In the genomic region with DNA sequence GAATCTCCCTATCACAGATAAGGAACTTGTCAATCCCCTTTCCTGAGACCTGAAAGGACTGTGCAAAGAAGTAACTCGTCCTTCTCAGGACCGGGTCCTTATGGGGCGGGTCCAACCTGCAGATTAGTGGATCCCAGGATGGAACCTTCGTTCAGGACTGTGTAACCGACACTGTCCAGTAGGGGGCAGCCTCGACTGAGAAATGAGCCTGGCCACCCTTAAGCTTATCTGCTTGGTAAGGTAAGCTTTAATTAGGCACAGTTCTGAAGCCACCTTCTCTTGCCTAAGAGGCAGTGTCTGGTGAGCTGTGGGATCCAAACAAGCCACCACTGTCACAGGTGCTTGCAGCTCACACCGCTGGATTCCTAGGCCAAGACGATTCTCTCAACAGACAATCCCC, we compare ENCODE assay signal across 8 mouse cellular contexts. TPM values are rescaled to one million over a fixed set of nuclear protein-coding genes. Genes with fewer than 3 reads are reported as not detected.
DNase-seq lines count a peak whose midpoint lies in the region; ATAC-seq and TF ChIP-seq lines count a peak whose summit lies in the region.

No protein-coding gene starts in this region.

- H3K27me3 ChIP-seq in hindbrain, postnatal 0 days (ENCODE audit: insufficient read depth, low read length), result no peaks in the 10 kb centered on the region

- no peaks in the 10 kb centered on the region for H3K4me1 ChIP-seq in hindbrain, postnatal 0 days (ENCODE audit: insufficient read depth, low read length)

- no peak overlapping the region for H3K4me2 ChIP-seq in hindbrain, postnatal 0 days (ENCODE audit: low read depth, low read length)

- no peaks in the 10 kb centered on the region for H3K36me3 ChIP-seq in hindbrain, postnatal 0 days (ENCODE audit: insufficient read depth, low read length)

- peak; percentile 94 for TF ChIP-seq CTCF in hindbrain, postnatal 0 days (IDR thresholded peaks at IDR 0.05; ENCODE audit: low read depth)

- no peak overlapping the region for H3K4me3 ChIP-seq in hindbrain, postnatal 0 days (ENCODE audit: low read length)

- ATAC-seq in hindbrain, postnatal 0 days, result peak; percentile 22; the same call in 1 of the 2 replicates

- H3K9me3 ChIP-seq in hindbrain, postnatal 0 days (ENCODE audit: low read length), result no peaks in the 10 kb centered on the region

- DNase-seq in R1 (ENCODE audit: low read depth, low spot score), result peak; percentile 79
- peak; percentile 72 for DNase-seq in cerebellum, adult 9-10 months
- peak; percentile 48 to 80 for DNase-seq in frontal cortex, postnatal 14 days (ENCODE audit: low spot score in 2 of 2)
- peak; percentile 81 for DNase-seq in hindbrain, postnatal 0 days (ENCODE audit: low spot score)
- DNase-seq in layer of hippocampus, postnatal 36 days, result peak; percentile 69 to 76
- DNase-seq in lung, postnatal 4 days, result peak; percentile 71 to 87
- peak; percentile 79 for DNase-seq in right cerebral cortex, postnatal 14 days
- DNase-seq in urinary bladder, postnatal 36 days (ENCODE audit: low spot score in 2 of 2), result peak; percentile 80 to 82

- no peak overlapping the region for H3K9ac ChIP-seq in hindbrain, postnatal 0 days (replicated peaks; ENCODE audit: low read length)

- H3K27ac ChIP-seq in hindbrain, postnatal 0 days, result no peak overlapping the region

- 12% methylated on average over 8 of the region's 8 CpGs for WGBS in hindbrain, postnatal 0 days

RNA-seq across cellular contexts. Expression of gene Grifin, which starts 24.8 kb away (rescaled TPM):
- not detected in 2 replicates for total RNA-seq in hindbrain, postnatal 0 days (2014; rRNA removed)
- 0.25 and 0.32 TPM in 2 replicates for polyA plus RNA-seq in hindbrain, postnatal 0 days (2015; fragmentation: Nextera tagmentation; extraction: Ambion mirVana)
- total RNA-seq in layer of hippocampus, postnatal 36 days (2021), result under 1 TPM in 1 of 2 experiments, not detected in 1; 0.62 TPM

RNA-seq across cellular contexts. Expression of gene Chst12, which starts 34.8 kb away (rescaled TPM):
- total RNA-seq in hindbrain, postnatal 0 days (2014; rRNA removed), result 9.8 and 22.7 TPM in 2 replicates
- polyA plus RNA-seq in hindbrain, postnatal 0 days (2015; fragmentation: Nextera tagmentation; extraction: Ambion mirVana), result 19.1 and 22.0 TPM in 2 replicates
- 10 to 100 TPM; 18.9 to 19.2 TPM for total RNA-seq in layer of hippocampus, postnatal 36 days (2021)
